Mouse (Mus musculus) layer of hippocampus, adult 18-20 months (tissue): ENCODE measurements around the gene Rap1gap. TPM values are rescaled to one million over a fixed set of nuclear protein-coding genes. Genes with fewer than 3 reads are reported as not detected.

ENCODE experiments used
- DNase-seq, 2 experiments: peaks; one replicate each; pipeline ENCODE4 v3.0.0; 2022; ENCODE audit warnings: low spot score in 2 of 2
- total RNA-seq, 2 experiments: library from RNA; stranded (reverse); gene quantifications; 2 replicates each; pipeline ENCODE4 v1.2.3; 2021

Rap1gap gene
- total RNA-seq, 2 experiments from 2014 or later, result 259 to 271 TPM

DNA sequence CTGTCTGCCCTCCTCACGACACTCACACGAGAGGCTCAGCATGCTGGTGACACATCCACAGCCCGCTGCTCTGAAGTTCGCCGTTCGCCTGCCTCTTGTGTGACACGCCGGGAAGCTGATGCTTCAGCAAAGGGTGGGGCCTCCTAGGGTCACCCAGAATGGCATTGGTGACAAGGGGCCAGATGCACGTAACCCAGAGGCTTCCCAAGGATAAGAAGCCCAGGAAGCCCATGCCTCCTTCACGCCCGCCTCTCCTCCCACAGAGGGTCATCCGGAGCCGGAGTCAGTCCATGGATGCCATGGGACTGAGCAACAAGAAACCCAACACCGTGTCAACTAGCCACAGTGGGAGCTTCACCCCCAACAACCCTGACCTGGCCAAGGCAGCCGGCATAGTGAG lies 57.0 kb downstream of the Rap1gap start:
- no peak for DNase-seq

DNA sequence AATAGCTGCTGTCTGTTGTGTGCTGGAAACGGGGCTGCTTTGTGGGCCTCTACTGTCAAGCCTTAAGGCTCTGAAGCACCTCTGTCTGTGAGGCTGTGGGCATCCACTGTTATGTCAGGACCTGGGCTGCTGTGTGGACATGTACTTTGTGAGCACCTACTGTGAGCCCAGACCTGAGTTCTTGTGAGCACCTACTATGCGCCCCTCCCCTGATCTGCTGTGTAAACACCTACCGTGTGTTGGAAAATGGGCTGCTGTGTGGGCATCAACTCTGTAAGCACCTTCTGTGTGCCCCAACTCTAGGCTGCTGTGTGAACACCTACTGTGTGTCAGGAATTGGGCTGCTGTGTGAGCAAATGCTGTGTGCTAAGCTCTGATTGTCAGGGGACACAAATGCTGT lies 57.7 kb downstream of the Rap1gap start:
- no peak for DNase-seq

DNA sequence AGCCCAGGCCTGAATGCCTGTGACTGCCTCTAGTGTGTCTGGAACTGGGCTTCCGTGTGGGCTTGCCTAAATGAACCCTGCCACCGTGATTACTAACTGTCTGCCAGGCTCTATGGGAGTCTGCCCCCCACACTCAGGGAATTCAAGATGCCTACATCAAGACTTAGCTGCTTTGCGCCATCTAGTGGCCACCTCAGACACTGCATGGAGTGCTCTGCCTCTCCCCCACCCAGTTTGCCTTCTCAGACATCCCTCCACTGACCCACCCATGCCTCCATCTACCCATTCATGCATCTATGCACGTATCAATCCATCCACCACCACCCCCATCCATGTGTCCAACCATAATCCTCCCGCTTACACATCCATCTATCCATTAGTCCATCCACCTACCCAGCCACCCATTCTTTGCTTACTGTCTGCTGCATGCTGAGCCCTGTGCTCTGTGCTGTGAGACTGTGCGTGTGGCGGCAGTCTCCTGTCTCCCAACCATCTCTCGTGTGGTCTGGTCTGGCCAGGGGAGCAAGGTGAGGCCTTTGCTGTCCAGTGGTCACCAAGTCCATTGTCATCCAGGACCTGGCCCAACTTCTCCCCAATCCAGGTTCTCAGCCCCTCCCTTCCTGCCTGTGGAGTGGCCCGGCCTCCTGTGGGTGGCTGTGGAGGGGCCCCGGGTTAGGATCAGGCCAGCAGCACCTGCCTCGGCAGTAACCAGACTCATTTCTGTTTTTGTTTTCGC lies 58.3 kb downstream of the Rap1gap start:
- peak; percentile 66 to 93 for DNase-seq

DNA sequence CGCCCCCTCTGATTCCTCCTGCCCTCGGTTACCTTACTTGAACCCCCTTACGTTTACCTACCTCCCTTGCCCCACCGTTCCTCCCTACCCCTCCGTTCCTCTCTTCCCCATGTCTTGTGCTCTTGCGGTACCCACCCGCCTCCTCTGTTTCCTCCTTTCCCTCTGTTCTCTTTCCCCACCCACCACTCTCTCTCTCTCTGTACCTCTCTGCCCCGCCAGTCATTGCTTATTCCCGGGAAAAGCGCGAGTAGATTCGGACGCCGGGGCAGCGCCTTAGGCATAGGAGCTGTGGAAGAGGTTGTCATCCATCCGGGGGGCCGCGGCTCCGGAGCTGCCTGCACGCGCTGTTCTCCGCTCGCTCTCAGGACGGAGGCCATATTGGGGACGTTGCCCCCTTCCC lies 59.0 kb downstream of the Rap1gap start:
- no peak for DNase-seq

DNA sequence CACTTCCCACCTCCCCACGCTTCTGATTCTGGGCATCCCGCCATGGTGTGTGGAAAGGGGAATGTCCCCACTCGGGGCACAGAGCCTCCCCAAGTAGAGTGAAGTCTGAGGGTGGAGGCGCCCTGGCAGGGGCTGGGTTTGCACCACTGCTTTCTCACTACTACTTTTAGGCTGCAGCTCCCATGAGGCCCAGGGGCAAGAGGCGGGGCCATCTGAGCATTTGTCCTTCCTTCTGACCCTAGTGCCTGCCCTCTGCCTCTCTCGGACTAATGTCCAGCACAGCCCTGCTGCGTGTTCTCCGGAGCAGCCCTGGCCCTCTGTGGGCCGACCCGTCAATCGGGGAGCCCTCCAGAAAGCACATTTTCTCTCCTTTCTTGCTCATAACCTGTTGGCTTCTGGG lies 59.7 kb downstream of the Rap1gap start:
- no peak for DNase-seq

DNA sequence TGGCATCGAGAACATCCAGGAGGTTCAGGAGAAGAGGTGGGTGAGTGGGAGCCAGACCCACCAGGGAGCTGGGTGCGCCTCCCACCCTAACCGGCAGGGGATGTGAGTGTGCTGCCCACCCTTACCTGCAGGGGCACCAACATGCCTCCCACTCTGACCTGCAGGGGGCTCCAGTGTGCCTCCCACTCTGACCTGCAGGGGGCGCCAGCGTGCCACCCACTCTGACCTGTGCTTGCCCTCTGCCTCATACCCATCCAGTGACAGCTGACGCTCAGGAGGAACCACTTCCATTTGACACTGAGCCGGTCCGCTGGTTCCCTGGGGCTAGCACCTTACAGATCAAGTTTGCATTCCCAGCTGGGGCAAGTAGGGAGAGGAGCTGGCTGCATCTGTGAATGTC lies 60.2 kb downstream of the Rap1gap start:
- DNase-seq, result no peak

DNA sequence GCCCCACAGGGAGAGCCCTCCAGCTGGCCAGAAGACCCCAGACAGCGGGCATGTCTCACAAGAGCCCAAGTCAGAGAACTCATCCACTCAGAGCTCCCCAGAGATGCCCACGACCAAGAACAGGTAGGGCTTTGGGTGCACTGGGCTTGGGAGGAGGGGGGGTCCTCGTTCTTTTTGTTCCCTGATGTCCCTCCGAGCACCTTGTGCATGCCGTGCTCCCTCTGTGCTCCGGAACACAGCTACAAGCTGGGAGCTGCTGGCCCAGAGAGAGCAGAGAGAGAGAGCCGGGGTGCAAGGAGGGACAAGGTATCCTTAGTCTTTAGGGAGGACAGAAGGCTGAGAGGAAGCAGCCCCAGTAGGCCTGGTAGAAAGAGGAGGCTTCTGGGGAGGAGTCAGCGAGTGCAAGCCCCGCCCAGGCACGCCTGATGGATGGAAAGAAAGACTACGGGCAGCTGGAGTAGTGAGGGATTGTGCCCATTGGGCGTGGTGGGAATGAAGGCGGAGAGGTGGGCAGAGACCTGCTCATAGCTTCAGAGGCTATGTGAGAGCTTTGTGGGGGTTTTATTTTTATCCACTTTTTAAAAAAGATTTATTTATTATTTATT lies 61.1 kb downstream of the Rap1gap start:
- no peak for DNase-seq

DNA sequence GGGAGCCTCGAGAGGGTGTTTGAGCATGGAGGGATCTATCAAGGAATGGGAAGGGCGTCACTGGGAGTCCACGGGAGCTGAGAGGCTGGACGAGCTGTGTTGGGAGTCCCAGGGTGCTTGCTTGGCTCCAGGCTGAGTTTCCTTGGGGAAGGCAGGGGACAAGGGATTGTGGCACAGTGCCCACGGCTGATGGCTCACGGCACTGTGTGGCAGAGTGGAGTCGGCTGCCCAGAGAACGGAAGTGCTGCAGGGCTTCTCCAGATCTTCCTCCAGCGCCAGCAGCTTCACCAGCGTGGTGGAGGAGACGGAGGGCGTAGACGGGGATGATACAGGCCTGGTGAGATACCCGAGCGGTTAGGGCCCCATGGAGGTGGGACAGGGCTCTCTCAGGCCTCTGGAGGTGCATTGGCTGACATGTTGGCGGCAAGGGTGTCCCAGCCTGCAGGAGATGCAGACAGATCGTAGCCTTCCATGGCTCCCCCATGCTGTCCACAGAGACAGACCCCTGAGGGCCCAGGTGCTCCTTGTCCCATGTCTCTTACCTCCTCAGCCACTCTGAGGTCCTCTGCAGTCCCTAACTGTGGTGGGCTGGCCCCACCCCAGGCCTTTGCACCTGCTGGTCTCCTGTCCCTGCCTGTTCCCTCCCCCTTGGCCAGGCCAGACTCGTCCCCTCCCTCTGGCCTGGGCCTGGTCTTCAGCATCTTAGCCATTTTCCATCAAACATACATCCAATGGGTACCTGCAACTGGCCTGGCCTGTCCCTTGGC lies 62.4 kb downstream of the Rap1gap start:
- DNase-seq, result no peak

DNA sequence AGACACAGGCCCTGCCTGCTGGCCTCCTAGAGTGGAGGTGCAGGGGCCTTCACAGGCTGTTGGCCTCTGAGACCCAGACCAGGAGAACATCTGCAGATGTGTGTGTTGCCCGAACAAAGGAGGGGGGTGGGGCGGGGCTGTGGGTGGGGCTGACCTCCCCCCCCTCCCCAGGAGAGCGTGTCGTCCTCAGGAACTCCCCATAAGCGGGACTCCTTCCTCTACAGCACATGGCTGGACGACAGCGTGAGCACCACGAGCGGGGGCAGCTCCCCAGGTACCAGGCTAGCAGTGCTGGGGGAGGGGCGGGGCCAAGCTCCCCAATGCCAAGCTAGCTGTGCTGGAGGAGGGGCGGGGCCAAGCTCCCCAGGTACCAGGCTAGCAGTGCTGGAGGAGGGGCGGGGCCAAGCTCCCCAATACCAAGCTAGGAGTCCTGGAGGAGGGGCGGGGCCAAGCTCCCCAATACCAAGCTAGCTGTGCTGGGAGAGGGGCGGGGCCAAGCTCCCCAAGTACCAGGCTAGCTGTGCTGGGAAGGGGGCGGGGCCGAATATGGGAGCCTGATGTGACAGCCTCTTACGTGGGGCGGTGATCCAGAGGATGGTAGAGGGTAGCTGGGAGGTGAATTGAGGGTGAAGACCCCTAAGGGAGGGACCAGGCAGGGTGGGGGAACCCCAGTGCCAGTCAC lies 63.1 kb downstream of the Rap1gap start:
- no peak for DNase-seq

DNA sequence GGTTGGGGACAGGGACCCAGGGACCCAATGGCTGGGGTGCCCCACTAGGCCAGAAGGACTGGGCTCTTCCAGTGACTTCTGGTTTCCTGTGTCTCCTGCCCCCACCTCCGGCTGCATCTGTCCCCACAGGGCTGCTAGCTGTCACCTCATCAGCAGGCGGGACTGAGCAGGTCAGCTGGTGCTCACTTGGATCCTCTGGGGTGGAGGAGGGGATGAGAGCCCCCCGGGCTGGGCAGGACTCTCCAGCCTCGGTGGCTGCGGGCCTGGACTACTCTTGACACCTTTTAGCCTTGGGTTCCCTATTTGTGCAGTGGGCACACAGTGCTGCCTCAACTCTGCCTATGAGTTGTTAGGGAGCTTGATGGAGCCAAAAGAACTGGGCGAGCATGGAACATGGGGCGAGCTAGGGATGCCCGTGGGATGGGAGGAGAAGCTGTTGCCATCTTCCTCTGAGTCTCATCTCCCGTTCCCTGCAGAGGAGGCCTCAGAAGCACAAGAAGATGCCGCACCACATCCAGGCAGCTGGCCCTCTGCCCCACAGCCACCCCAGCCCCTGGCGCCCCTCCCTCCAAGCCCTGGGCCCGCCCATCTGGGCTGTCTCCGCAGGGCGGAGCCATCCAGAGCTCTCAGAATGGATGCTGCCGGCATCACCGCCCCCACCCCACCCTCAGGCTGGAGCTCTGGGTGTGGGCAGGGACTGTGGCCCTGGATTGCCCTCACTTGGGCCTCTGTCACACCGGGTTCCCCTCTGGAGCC lies 64.1 kb downstream of the Rap1gap start:
- no peak for DNase-seq

DNA sequence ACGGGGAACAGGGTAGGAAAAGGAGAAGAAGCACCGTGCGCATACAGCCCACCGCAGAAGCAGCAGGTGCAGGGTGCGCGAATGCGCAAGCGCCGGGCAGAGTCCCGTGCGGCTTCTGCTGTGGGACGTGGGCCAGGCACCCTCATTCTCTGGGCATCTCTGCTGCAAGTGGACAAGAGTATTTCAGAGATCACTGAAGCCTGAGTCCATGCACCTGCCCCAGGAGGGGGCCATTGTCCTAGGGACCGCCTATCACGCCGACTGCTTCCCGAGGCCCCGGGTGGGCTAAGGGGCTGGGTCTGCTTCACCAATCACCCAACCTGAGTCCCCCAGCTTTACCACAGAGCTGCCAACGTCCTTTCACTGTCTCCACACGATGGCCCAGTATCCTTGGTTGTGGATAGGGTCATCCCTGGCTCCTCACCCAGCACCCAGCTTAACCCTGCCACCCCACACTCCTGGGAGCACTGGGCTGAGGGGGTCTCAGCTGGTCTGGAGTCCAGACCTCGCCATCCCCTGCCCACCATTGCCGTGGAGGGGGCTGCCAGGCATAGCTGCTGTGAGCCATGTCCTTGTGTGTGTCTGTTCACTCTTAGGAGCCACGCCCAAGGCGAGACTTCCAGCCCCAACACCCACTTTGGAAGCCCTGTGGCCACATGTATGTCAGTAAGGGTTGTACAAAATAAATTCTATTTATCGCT lies 64.8 kb downstream of the Rap1gap start:
- DNase-seq, result no peak

DNA sequence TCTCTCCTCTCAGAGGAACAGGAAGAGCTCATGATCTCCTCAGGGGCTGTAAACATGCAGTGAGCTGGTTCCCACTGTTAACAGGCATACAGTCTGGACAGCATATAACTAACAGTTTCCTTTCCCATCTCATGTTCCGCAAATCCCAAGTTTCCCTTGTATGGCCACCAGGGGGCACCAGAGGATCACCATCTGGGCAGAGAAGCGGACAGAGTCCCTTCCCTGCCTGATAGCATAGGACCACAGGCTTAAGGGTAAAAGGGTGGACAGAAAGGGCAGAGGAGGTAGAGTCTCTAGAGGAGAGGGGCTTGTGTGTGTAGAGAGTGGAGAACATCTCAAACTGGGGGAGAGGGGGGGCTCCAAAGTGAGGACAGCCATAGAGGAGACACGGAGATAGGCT lies 65.6 kb downstream of the Rap1gap start:
- DNase-seq, result peak; percentile 81 to 92

DNA sequence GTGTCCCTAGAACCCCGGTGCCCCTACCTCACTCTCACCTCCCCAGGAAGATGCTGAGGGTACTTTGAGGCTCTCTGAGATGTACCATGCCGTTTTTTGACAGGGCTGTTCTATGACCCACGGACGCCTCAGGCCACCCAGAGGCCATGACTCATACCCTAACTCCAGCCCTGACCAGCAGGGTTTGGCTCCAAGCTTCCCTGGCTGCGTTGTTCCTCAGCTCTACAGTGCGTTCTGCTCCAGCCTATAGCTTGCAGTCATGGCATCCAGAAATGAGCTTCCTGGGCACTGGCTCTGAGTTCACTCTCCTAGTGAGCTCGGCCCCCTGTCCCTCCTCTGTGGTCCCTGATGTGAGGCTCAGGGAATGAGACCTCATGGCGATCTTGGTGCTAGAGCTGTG lies 66.2 kb downstream of the Rap1gap start:
- DNase-seq, result no peak

DNA sequence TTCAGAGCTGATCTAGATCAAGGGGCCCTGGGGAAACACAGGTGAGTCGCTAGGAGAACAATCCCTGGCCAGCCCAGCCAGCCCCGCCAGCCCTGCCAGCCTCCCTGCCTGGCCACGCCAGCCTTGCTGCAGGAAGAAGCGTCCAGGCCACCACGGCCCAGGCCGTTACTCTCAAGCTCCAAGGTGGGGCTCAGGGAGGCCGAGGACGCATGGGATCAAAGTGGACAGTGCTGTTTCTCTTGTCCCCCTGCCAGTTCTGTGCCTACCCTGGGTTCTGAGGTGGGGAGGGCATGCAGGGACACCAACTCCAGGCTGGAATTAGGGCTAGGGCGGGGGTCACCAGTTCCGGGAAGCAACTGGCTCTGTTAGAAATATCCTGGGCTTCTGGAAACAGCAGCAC lies 67.4 kb downstream of the Rap1gap start:
- DNase-seq, result no peak

DNA sequence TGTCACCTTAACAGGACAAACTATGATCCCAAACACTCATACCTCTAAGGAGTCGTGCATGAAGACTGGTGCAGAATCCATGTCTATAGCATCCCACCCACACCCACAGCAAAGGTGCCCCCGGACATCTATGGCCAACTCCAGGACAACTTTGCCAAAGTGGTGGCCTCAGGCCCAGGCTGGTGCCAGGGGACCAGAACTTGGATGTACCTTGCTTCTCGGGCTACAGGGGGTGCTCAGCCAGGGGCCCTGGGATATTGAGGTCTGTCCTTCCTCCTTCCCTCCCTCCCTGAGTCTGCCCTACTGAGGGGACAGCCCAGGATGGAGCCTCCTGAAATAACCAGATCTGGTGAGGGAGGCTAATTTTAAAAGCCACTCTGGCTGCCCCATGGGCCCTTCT lies 67.8 kb downstream of the Rap1gap start:
- no peak for DNase-seq

DNA sequence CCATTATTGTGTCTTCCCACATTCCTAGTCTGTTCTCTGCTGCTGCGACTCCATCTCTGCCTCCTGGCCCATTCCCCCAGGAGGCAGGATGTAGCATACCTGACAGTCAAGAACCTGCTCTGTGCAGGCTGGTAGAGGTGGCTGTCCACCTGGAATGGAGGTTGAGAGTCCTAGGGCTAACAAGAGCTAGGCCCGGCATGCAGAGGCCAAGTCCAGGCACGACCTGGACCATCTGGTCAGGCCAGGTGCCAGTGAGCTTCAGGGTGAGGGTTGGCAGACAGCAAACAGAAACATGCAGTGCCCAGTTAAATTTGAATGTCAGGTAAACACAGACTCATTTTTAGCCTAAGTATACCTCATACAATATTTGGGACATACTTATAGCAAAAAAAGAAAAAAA lies 68.4 kb downstream of the Rap1gap start:
- DNase-seq, result no peak

DNA sequence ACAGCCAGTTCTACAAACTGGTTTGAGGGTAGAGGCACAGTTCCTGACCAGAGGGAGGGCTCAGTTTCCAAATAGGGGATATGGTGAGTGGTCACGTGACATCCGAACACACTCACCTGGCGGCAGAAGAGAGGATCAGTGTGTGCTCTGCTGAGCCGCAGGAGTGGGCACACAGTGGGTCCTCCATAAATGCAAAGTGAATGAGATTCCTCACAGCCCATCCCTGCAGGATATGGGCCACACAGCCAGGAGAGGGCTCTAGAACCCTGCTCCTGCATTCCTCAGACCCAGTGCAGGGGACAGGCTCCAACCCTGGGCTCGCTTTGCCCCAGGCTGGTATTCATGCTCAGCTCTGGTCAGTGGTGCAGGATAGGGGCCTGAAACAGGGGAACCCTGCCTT lies 68.9 kb downstream of the Rap1gap start:
- no peak for DNase-seq

DNA sequence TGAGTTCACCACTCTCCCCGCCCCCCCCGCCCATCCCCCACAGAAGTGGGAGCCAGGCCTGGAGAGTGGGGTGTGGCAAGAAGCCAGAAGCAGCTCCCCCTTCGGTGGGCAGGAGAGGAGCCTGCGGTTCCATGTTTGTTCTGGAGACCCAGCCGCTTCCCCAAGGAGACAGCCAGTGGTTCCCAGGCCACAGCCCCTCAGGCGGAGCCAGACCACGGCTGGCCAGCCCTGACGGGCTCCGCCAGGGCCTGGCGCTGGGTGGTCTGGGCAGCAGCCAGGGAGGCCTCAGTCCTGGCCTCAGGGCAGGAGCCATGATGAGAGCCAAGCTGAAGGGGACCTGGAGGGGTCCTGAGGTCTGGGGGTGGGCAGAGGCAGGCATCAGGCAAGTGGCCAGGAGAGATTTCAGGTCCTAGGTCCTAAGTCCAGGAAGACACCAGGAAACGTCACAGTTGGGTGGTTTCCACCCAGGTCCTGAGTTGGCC lies 71.7 kb downstream of the Rap1gap start:
- no peak for DNase-seq

DNA sequence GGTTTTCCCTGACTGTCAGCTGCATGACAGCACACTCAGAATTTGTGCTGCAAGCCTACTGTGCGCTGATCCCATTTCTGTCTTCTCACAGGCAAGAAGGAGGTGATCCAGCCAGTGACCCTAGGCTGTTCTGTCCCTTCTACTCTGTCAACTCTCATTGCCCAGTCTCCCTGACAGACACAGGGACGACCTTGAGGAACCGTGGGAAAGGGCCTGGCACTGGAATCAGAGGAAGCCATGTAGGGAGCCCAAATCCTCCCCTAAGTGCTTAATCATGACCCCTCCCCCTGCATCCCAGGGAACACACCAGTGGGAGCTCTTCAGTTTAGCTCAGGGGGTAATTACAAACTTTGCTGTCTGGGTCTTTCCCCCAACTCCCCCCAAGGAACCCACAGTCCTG lies 73.2 kb downstream of the Rap1gap start:
- no peak for DNase-seq

DNA sequence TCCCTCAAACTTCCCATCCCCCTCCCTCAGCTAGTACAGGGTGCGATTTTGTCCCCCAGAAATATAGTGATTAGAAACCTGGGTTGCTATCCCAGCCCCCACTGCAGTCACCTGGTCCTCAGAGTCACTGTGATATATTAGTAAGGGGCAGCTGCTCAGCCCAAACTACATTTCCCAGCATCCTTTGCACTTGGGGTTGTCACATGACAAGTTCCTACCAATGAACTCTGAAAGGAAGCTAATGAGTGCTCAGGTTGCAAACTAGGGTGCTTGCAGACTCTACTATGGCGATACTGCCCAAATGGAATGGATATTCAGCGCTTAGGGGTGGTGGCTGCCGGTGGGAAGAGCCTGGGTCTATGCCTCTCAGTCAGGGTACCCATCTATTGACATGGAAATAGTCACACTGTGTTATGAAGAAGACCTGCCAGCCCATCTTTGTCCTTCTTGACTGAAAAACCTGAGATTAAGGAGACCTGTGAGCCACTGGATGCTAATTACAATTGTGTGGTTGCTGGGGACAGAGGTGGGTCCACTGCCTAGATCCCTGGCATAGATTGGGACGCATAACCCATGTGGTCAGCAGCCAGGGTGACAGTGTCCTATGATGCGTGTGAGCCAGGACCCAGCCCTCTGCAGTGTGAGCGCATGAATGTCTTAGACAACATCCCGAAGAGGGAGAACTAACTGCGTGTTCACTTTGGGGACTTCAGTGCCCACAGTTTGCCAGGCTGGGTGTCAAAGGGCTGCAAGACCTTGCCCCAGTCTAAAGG lies 74.8 kb downstream of the Rap1gap start:
- peak in 1 of 2 experiments; percentile 55 for DNase-seq
